Mouse (Mus musculus) ES-Bruce4 (cell line): ENCODE data around the gene Trmo. TPM values are rescaled to one million over a fixed set of nuclear protein-coding genes. Genes with fewer than 3 reads are reported as not detected.

Experiments used
- H3K27ac ChIP-seq: 2 replicates; pipeline ENCODE4 v1.5.1; 2012; ENCODE audit warnings: low read length, inconsistent platforms; ENCODE audit not compliant: insufficient read depth
- H3K27me3 ChIP-seq: 2 replicates; pipeline ENCODE4 v1.6.1; 2012; ENCODE audit warnings: mild to moderate bottlenecking, low read length, inconsistent platforms; ENCODE audit not compliant: control insufficient read depth, poor library complexity, insufficient read depth, severe bottlenecking
- H3K36me3 ChIP-seq: 2 replicates; pipeline ENCODE4 v1.6.1; 2012; ENCODE audit warnings: inconsistent platforms, mild to moderate bottlenecking, low read length, moderate library complexity; ENCODE audit not compliant: control insufficient read depth, poor library complexity, insufficient read depth, severe bottlenecking
- H3K4me1 ChIP-seq: one replicate; pipeline ENCODE4 v1.8.1; 2011; ENCODE audit warnings: low read length; ENCODE audit not compliant: control insufficient read depth, insufficient read depth
- H3K4me3 ChIP-seq: 2 replicates; pipeline ENCODE4 v1.5.1; 2011; ENCODE audit warnings: low read depth, mild to moderate bottlenecking, low read length
- H3K9ac ChIP-seq: 2 replicates; pipeline ENCODE4 v1.6.1; 2012; ENCODE audit warnings: low read depth, mild to moderate bottlenecking, inconsistent platforms; ENCODE audit not compliant: poor library complexity, severe bottlenecking
- H3K9me3 ChIP-seq: replicated peaks from 2 replicates; pipeline ENCODE4 v1.6.1; 2012; ENCODE audit warnings: mild to moderate bottlenecking, low read length, inconsistent platforms; ENCODE audit not compliant: control insufficient read depth, poor library complexity, insufficient read depth, severe bottlenecking
- CTCF ChIP-seq: IDR thresholded peaks from one replicate; pipeline ENCODE4 v1.8.1; 2011; ENCODE audit warnings: low read depth, low read length
- EP300 ChIP-seq: IDR thresholded peaks from 2 replicates; pipeline ENCODE4 v1.6.1; 2011; ENCODE audit warnings: low read depth, low read length; ENCODE audit not compliant: insufficient read depth
- POLR2A ChIP-seq: IDR thresholded peaks from one replicate; pipeline ENCODE4 v1.8.1; 2011; ENCODE audit warnings: low read length; ENCODE audit not compliant: insufficient read depth
- polyA plus RNA-seq: library from polyadenylated mRNA; stranded (reverse); fragments of >200 nt; gene quantifications from 2 replicates; pipeline ENCODE4 v1.2.4, GENCODE M21; 2011; ENCODE audit warnings: low read depth; ENCODE audit not compliant: missing spikeins, insufficient read depth, insufficient read length

Trmo gene
- polyA plus RNA-seq, 1 experiment = 10.1 TPM

DNA sequence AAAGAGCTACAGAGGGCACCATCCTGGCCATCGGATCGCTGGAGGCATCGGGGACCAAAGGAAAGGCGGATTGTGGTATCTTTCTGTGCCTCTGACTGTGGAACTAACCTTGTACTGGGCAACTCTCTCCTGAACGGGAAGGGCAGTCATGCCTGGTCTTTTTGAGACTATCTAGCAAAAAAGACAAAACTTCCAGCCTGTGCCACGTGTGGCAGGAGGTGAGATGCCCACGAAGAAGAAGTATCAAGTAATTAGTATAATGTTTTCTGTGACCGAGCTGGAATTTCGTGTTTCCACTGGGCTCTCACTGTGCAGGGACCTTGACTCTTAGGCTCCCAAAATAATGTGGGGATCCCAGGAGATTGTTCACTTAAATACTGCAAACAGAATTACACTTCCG is 50.2 kb downstream of the Trmo start:
- Histone ChIP-seq H3K36me3 (no peaks in the 10 kb centered on the region), H3K4me3 (no peak overlapping the region), H3K9ac (no peak overlapping the region), H3K27me3 (peaks cover 5% of the 10 kb centered on the region), H3K27ac (no peak overlapping the region), H3K4me1 (no peaks in the 10 kb centered on the region), H3K9me3 (no peaks in the 10 kb centered on the region)
- TF ChIP-seq POLR2A = no peak
- no peak for TF ChIP-seq EP300

DNA sequence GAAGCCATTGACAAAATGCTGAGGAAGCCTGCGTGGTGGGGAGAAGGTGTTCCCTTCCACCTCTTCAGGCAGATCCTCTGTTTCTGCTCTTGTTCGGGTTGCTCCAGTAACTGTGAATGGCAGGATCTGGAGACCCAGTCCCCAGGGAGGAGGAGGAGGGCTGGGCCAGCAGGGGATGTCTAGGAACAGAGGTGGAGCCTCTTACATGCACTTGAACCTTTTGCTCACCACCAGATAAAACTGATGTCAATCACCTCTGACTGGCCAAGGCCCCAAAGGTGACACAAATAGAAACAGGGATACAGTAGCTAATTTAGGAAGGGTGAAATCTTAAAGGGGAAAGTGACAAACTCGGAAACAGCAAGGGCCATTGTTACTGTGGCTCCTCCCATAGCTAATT is 51.2 kb downstream of the Trmo start:
- H3K9me3 ChIP-seq = no peaks in the 10 kb centered on the region
- H3K9ac ChIP-seq = no peak overlapping the region
- no peaks in the 10 kb centered on the region; the same call in 1 of the 2 replicates for H3K27me3 ChIP-seq
- no peaks in the 10 kb centered on the region for H3K36me3 ChIP-seq
- no peaks in the 10 kb centered on the region for H3K4me1 ChIP-seq
- H3K27ac ChIP-seq = no peak overlapping the region
- TF ChIP-seq POLR2A (no peak), CTCF (no peak), EP300 (no peak)
- H3K4me3 ChIP-seq = no peak overlapping the region

- Histone ChIP-seq H3K4me1 (no peaks in the 10 kb centered on the region), H3K27ac (no peak overlapping the region), H3K9ac (no peak overlapping the region), H3K36me3 (no peaks in the 10 kb centered on the region), H3K9me3 (no peaks in the 10 kb centered on the region), H3K27me3 (no peaks in the 10 kb centered on the region), H3K4me3 (no peak overlapping the region)
- TF ChIP-seq CTCF (no peak), POLR2A (no peak), EP300 (no peak)
Observed at GRCm38 (mm10) chr4:46335846-46336245, 53.4 kb downstream of the Trmo start.

DNA sequence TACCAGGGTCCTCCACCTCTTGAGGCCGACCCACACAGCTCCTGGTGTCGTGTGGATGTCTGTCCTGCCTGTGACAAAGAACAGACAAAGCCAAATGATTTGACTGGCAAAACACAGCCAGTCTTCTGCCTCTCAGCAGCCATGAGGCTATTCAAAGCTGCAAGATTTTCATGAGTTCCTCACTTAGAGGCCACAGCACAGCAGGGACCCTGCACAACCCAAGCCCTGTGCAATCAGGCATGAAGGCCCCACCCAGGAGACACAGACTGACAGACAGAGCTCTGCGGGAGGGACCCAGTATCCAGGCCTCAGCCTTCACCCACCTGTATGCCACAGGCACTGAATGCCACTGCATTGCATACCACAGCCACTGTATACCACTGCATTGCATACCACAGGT is 60.3 kb downstream of the Trmo start:
- Histone ChIP-seq H3K4me1 (no peaks in the 10 kb centered on the region), H3K27ac (no peak overlapping the region), H3K4me3 (no peak overlapping the region), H3K27me3 (no peaks in the 10 kb centered on the region), H3K9me3 (no peaks in the 10 kb centered on the region), H3K36me3 (no peaks in the 10 kb centered on the region), H3K9ac (no peak overlapping the region)
- TF ChIP-seq CTCF (no peak), EP300 (no peak), POLR2A (no peak)

Other genes starting within 250 kb of the Trmo start
- 20.1 and 21.3 TPM in 2 replicates for gene Xpa, start 193.1 kb downstream of the Trmo start, polyA plus RNA-seq
- 0.55 and 0.78 TPM in 2 replicates for gene Foxe1, start 45.8 kb downstream of the Trmo start, polyA plus RNA-seq
- not detected in 2 replicates for gene Hemgn, start 24.1 kb upstream of the Trmo start, polyA plus RNA-seq
- gene Anp32b, start 61.5 kb upstream of the Trmo start, polyA plus RNA-seq = 459 and 464 TPM in 2 replicates
- 103 TPM in 2 replicates for gene Nans, start 99.8 kb upstream of the Trmo start, polyA plus RNA-seq
- gene Trim14, start 146.7 kb upstream of the Trmo start, polyA plus RNA-seq = 3.5 and 5.7 TPM in 2 replicates
- gene Coro2a, start 212.8 kb upstream of the Trmo start, polyA plus RNA-seq = 13.1 and 14.6 TPM in 2 replicates